Mouse (Mus musculus): ENCODE measurements around the gene Borcs7. TPM values are rescaled to one million over a fixed set of nuclear protein-coding genes. Genes with fewer than 3 reads are reported as not detected.

The Borcs7 gene
- total RNA-seq, 2 experiments from 2014 or later: 20.7 to 21.6 TPM

DNA sequence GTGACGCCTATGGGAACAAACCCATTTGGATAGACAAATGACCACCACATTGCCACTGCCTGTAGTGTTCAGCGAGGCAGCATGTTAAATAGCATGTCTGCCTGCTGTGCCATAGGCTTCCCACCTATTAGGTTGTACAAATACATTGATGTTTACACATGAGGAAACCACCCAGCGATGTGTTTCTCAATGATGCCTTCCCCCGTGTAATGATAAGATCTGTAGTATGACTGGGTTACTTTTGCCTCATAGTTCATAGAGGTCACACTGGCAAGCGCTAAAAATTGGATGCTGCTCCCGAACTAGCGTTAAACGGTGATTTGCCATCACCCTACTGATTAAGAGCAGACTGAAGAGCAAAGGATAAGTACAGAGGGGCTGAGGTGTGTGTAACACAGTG lies 27.5 kb upstream of the Borcs7 start:
- no peak for DNase-seq (ENCODE audit: low spot score in 2 of 2)

DNA sequence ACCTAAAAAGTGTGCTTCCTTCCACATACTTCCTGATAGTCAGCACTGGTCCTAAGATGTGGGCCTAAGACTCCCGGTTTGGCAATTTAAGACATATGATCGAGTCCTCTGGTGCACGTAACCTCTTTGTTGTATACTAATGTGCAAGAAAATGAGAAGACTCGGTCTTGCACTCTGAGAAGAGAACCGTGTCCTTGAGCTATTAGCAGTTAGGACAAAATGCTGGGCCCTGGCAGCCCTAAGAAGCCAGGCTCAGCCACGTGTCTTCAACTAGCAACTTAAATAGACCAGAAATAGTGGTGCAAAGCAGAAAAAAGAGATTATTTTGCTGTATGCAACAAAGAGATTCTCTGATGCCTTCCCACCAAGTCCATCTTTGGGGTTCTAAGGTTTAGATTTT lies 26.9 kb upstream of the Borcs7 start:
- DNase-seq (ENCODE audit: low spot score in 2 of 2): no peak

- DNase-seq (ENCODE audit: low spot score in 2 of 2): no peak
These were observed 24.2 kb upstream of the Borcs7 start for GRCm38 (mm10) chr19:46665474-46665873.

GRCm38 (mm10) chr19:46667300-46667699 lies 22.4 kb upstream of the Borcs7 start:
- no peak for DNase-seq (ENCODE audit: low spot score in 2 of 2)

DNA sequence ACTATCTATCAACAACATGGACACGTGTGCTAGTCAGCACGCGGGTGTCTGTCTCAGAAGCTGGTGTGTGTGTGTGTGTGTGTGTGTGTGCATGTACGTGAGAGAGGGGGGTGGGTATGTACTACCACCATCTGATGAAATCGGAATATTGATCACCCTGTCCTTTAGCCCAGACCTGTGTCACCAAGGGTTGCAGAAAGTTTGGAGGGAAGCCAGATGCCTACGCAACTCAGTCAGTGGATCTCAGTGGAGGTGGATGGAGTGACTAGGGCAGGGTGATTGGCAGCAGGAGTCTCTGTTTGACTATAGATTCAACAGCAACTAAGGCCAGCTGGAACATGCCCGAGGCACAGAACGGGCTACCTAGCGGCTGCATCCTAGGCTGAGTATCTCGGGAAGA lies 21.4 kb upstream of the Borcs7 start:
- DNase-seq (ENCODE audit: low spot score in 2 of 2): no peak

GRCm38 (mm10) chr19:46669802-46670201 lies 19.9 kb upstream of the Borcs7 start:
- no peak for DNase-seq (ENCODE audit: low spot score in 2 of 2)

DNA sequence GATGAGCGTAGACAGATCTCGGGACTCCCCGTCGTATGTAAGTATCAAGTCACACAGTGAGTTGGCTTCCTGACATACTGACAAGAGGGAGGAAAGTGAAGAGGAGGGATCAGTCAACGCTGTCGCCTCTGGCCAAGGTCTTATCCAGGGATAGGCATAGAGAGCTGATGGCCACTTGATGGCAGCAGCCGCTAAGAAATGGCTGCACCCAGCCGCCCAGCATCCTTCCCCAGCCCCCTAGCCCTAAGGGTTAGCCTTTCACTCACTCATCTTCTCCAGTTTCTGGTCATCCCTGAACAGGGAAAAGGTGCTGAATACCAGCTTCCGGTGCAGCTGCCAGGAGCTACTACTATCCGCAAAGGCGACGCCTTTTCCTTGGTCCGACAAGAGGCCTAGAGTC lies 19.0 kb upstream of the Borcs7 start:
- peak; percentile 59 to 65 for DNase-seq (ENCODE audit: low spot score in 2 of 2)

DNA sequence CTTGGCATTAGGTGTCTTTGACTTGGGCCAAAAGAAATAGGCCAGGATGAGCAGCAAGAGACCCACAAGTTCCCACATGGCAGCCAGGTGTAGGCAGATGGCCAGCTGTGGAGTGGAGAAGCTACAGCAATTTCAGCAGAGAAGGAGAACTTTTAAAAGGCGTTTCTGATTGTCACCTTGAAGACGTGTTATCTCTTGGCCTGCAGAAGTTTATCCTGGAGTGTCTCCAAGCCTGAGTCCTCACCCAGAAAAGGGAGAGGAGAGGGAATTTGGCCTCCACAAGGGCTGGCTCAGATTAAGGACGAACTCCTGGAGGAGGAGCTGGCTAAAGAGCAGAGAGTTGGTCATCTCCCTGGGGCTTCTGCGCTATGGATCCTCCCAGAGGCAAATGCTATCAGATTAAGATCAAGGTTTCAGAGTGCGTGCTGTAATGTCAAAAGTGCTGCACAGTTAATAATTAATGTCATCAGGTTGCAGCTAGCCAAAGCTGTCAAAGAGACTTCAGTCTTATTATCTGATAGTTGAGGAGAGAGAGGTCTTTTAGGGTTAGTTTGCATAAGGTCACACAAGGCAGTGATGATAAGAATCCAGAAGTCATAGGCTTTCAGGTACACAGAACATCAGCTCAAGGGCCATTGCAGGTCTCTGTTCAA lies 16.8 kb upstream of the Borcs7 start, which contains the start of gene Cyp17a1:
TSS of gene Cyp17a1 (minus strand) at position 407 of the 653 bp plus-strand sequence.
- DNase-seq (ENCODE audit: low spot score in 2 of 2): no peak

GRCm38 (mm10) chr19:46675641-46676040 lies 14.1 kb upstream of the Borcs7 start:
- no peak for DNase-seq (ENCODE audit: low spot score in 2 of 2)

DNA sequence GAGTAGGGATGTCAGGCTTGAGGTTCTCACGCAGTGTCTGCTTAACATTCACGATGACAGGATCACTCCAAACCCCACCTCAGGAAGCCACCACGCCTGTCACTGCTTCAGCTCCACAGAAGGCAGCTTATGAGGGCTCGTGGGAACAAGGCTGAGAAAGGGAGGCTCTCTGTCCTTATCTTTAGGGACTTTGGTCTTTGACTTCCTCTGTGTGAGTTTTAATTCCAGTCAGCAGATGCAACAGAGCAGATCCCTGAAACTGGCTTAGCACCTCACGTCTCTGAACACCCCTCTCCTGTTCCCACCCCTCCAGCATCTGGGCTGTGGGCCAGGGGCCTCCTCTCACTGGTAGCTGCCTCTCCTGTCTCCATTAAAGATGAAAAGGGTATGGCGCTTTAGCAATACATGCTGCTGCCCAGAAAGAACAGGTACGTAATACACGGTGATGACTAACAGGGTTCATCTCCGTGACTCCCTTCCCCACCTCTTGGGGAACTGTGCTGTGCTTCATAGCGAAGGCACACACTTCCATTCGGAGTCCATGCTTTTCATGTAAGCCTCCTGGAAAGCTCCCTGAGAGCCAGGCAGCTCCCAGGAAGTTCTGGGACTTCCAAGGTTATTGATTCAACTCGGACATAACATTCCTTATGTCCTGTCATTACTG lies 9.9 kb upstream of the Borcs7 start:
- DNase-seq (ENCODE audit: low spot score in 2 of 2): no peak

DNA sequence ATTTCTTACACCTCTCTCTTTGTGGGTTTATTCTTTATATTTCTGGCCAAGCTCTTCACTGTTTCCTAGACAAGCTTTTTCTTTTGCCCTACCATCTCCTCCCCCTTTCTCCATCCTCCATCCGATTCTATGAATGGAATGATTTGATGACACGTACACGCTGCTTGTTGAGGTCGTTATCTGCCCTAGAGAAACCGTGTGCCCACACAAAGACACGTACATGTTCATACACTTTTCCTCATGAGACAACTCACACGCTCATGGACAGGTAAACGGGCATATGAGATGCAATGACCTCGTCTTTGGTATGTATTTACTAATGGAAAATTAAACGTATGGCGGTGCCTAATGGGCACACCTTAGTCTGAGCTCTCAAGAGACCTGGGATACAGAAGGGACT lies 681 bp downstream of the Borcs7 start:
- no peak for DNase-seq (ENCODE audit: low spot score in 2 of 2)

DNA sequence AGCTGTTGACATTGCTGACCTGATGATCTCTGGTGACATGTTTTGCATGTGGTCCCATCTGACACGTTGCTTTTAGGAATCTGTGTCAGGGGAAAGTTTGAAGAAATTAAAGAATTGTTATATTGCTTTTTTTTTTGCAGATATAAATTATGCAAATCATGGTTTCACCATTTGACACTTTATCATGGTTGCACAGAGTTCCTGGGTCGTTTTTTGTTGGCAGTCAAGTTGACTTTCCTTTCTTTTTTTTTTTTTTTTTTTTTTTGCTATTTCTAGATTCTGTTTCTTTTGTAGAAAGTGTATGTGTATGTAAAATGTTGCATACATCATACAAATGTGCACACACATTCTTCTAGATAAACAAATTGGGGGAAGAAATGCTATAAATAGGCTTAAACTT lies 1.4 kb downstream of the Borcs7 start:
- no peak for DNase-seq (ENCODE audit: low spot score in 2 of 2)

DNA sequence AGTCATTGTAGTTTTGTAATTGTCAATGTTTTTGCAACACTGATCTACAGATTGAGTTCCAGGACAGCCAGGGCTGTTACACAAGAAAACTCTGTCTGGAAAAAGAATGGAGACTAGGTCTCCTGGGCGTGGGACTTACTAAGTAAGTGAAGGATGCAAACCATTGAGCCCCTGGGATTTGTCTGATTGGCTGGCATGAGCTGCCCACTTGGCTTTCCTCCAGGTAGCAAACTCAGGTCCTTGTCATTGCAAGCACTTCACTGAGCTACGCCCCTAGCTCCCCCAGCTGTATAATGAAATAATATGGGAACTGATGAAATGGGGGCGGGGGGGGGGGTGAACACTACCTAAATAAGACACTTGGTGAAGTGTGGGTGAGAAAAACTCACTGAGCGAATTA lies 3.4 kb downstream of the Borcs7 start:
- DNase-seq (ENCODE audit: low spot score in 2 of 2): no peak

- DNase-seq (ENCODE audit: low spot score in 2 of 2): no peak
These were observed 6.8 kb downstream of the Borcs7 start for GRCm38 (mm10) chr19:46696482-46696881.

GRCm38 (mm10) chr19:46696943-46697342 lies 7.2 kb downstream of the Borcs7 start:
- no peak for DNase-seq (ENCODE audit: low spot score in 2 of 2)

GRCm38 (mm10) chr19:46697840-46698517 lies 8.3 kb downstream of the Borcs7 start:
- DNase-seq (ENCODE audit: low spot score in 2 of 2): no peak

GRCm38 (mm10) chr19:46699011-46699481 lies 9.3 kb downstream of the Borcs7 start:
- DNase-seq (ENCODE audit: low spot score in 2 of 2): peak in 1 of 2 experiments; percentile 22

DNA sequence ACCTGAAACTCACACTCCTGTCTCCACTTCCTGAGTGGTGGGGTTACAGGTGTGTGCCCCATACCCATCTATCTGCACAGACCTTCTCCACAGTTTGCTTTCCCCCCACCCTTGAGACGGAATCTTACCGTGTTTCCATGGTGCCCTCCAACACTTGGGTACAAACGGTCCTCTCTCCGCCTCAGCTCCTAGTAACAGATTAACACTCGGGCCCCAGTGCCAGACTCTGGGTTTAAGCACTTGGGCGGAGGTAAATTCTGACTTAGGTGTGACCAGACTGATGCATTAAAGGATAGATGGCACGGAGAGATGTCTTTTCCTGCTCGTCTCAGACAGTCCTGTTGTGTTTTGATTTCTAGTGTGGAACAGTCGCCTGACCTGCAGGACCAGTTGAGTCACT lies 11.4 kb downstream of the Borcs7 start:
- no peak for DNase-seq (ENCODE audit: low spot score in 2 of 2)

DNA sequence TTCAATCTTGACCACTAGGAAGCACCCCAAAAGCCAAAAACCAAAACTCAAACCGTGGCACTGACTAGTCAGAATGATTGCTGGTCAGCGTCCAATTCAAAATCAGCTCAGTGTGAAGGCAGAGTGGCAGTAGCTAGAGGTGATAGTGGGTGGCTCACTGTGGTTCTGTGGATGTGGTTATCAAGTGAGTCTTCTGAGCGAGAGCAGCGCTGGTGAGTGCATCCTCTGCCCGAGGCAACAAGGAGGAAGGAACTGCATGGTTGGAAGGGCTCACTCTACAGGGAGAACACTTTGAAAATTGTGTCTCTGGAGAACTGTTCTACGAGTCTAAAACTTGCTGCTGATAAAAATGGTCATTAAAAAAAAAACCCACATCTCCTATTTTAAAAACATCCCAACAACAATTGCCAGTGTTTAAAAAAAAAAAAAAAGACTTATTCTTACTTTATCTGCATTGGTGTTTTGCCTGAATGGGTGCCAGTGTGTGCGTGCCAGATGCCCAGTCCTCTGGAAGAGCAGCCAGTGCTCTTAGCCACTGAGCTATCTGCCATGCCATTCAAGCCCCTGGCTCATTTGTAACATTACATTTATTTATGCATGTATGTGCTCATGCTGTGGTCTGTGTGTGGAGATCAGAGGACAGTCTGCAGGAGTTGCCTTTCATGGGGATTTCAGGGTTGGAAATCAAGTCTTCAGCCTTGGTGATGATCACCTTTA lies 16.2 kb downstream of the Borcs7 start:
- DNase-seq (ENCODE audit: low spot score in 2 of 2): no peak

DNA sequence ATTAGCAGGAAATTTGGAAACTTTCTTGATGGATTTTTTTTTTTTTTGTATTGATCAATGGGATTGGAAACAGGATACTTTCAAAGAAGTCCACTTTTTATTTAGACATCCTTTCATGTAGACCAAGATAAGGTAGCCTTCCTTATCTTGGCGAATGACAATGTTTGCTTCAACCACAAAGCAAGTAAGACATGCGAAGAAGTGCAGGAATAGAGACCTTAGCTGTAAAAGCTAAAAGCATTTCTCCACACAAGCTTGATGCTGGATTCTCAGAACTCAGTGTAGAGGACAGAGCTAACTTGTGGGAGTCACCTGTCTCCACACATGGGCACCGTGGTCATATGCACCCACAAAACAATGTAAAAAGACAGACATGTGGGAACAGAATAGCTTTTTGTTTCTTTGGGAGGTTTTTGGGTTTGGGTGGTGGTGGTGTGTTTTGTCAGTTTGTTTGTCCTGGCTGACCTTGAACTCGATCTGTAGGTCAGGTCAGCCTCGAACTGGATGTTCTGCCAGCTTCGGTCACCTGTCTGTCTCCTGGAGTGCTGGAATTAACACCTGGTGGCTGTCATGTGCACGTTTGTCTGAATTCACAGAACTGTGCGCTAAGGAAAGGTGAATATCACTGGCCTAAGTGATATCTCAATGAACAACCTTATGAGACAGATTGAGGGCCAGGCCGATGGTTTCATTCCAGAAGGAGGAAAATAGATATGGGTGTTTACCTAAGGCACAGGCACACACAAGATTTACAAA lies 17.0 kb downstream of the Borcs7 start:
- no peak for DNase-seq (ENCODE audit: low spot score in 2 of 2)

Data from left cerebral cortex, adult 18-20 months (tissue).